Mouse (Mus musculus) heart, adult 2 months (tissue): Measurements from ENCODE around the gene Acot8. TPM values are rescaled to one million over a fixed set of nuclear protein-coding genes. Genes with fewer than 3 reads are reported as not detected.

ENCODE experiments used
- DNase-seq, 2 experiments: peaks; one replicate each; pipeline ENCODE4 v3.0.0; 2021
- H3K27ac ChIP-seq: fragments of 200-600 bp; 2 replicates; pipeline ENCODE4 v1.8.1; 2022
- H3K27me3 ChIP-seq: fragments of 200-500 bp; 2 replicates; pipeline ENCODE4 v1.6.1; 2012; ENCODE audit warnings: mild to moderate bottlenecking, low read length, inconsistent platforms, mixed read lengths; ENCODE audit not compliant: control insufficient read depth, insufficient read depth
- H3K36me3 ChIP-seq: fragments of 200-500 bp; 2 replicates; pipeline ENCODE4 v1.6.1; 2012; ENCODE audit warnings: low read length, inconsistent platforms; ENCODE audit not compliant: control insufficient read depth, insufficient read depth
- H3K4me1 ChIP-seq: fragments of 200-500 bp; 2 replicates; pipeline ENCODE4 v1.6.1; 2011; ENCODE audit warnings: low read length; ENCODE audit not compliant: control insufficient read depth, insufficient read depth
- H3K4me3 ChIP-seq: fragments of 200-600 bp; 2 replicates; pipeline ENCODE4 v1.8.1; 2022
- H3K79me2 ChIP-seq: fragments of 200-500 bp; replicated peaks from 2 replicates; pipeline ENCODE4 v1.6.1; 2012; ENCODE audit warnings: mild to moderate bottlenecking, inconsistent platforms, low read length, moderate library complexity, mixed read lengths; ENCODE audit not compliant: control insufficient read depth, insufficient read depth
- H3K9ac ChIP-seq: fragments of 200-500 bp; 2 replicates; pipeline ENCODE4 v1.6.1; 2012; ENCODE audit warnings: low read depth, mild to moderate bottlenecking, control low read depth, inconsistent platforms, low read length, mixed read lengths
- CTCF ChIP-seq: fragments of 200-600 bp; IDR thresholded peaks from 2 replicates; pipeline ENCODE4 v1.8.1; 2022; ENCODE audit warnings: antibody characterized with exemption, mild to moderate bottlenecking, moderate library complexity
- EP300 ChIP-seq: fragments of 200-500 bp; IDR thresholded peaks from 2 replicates; pipeline ENCODE4 v1.6.1; 2011; ENCODE audit warnings: low read depth, low read length, control low read depth; ENCODE audit not compliant: insufficient read depth
- POLR2A ChIP-seq: fragments of 200-500 bp; IDR thresholded peaks from 2 replicates; pipeline ENCODE4 v1.6.1; 2011; ENCODE audit warnings: mild to moderate bottlenecking, low read depth, low read length, control low read depth; ENCODE audit not compliant: insufficient read depth
- WGBS: fragments of 180-500 bp; shearing (Covaris S2); methylation state at CpG from one replicate; pipeline ENCODE4 v1.1.7; 2018; 5-methylcytosine and 5-hydroxymethylcytosine counted together
- intact Hi-C: fragments of 180-260 bp; cut with DNase I; formaldehyde crosslinking; loops from one replicate; pipeline ENCODE4 v1.15.1; 2025
- polyA plus RNA-seq: library from polyadenylated mRNA; depleted of rRNA; stranded (reverse); fragments of >200 nt; gene quantifications from 2 replicates; pipeline ENCODE4 v1.2.3, GENCODE M21; 2012
- total RNA-seq, 2 experiments: library from RNA; stranded (reverse); gene quantifications; 2 replicates each; pipeline ENCODE4 v1.2.3; 2021

Acot8 gene
- total and polyA plus RNA-seq, 3 experiments, result 13.3 to 19.1 (median 14.0) TPM

- WGBS, result 63% methylated on average over 4 of the region's 4 CpGs
- Histone ChIP-seq H3K79me2 (no peaks in the 10 kb centered on the region), H3K4me3 (no peak overlapping the region), H3K9ac (no peak overlapping the region), H3K36me3 (peaks cover 3% of the 10 kb centered on the region; the same call in 1 of the 2 replicates), H3K4me1 (peaks cover 13% of the 10 kb centered on the region), H3K27me3 (no peaks in the 10 kb centered on the region), H3K27ac (no peak overlapping the region)
- intact Hi-C loops, result loop anchor here (5.0 kb wide), 1 partner anchor 41 kb away; the partner anchor contains the start of genes Dnttip1 and Wfdc3
- TF ChIP-seq EP300 (no peak), CTCF (no peak), POLR2A (no peak)
- DNase-seq, result peak in 1 of 2 experiments; percentile 31
These were observed 16.3 kb downstream of the Acot8 start for GRCm38 (mm10) chr2:164788411-164788810.

- Histone ChIP-seq H3K36me3 (peaks cover 3% of the 10 kb centered on the region; the same call in 1 of the 2 replicates), H3K79me2 (no peaks in the 10 kb centered on the region), H3K27me3 (no peaks in the 10 kb centered on the region), H3K9ac (no peak overlapping the region), H3K4me3 (no peak overlapping the region), H3K27ac (no peak overlapping the region), H3K4me1 (peaks cover 12% of the 10 kb centered on the region)
- TF ChIP-seq EP300 (no peak), CTCF (no peak), POLR2A (no peak)
- intact Hi-C loops, result loop anchor here (5.0 kb wide), 1 partner anchor 40 kb away; the partner anchor contains the start of genes Dnttip1 and Wfdc3
- no peak for DNase-seq
- 68% methylated on average over 10 of the region's 10 CpGs for WGBS
These were observed 16.9 kb downstream of the Acot8 start for GRCm38 (mm10) chr2:164787779-164788178.

- Histone ChIP-seq H3K9ac (no peak overlapping the region), H3K27me3 (no peaks in the 10 kb centered on the region), H3K4me1 (peaks cover 12% of the 10 kb centered on the region), H3K27ac (peak overlapping the region; percentile 94), H3K79me2 (no peaks in the 10 kb centered on the region), H3K4me3 (peak overlapping the region; percentile 88; the same call in 1 of the 2 replicates), H3K36me3 (peaks cover 3% of the 10 kb centered on the region; the same call in 1 of the 2 replicates)
- DNase-seq, result peak in 1 of 2 experiments; percentile 21
- TF ChIP-seq POLR2A (no peak), CTCF (no peak), EP300 (no peak)
- WGBS, result 78% methylated on average over 3 of the region's 3 CpGs
- intact Hi-C loops, result loop anchor here (5.0 kb wide), 1 partner anchor 40 kb away; the partner anchor contains the start of genes Dnttip1 and Wfdc3
These were observed 17.6 kb downstream of the Acot8 start for GRCm38 (mm10) chr2:164787032-164787431.

- intact Hi-C loops, result loop anchor here (5.0 kb wide), 1 partner anchor 39 kb away; the partner anchor contains the start of genes Dnttip1 and Wfdc3
- Histone ChIP-seq H3K4me1 (peaks cover 12% of the 10 kb centered on the region), H3K4me3 (peak overlapping the region; percentile 88), H3K9ac (peak overlapping the region; percentile 97), H3K27me3 (no peaks in the 10 kb centered on the region), H3K36me3 (peaks cover 3% of the 10 kb centered on the region; the same call in 1 of the 2 replicates), H3K27ac (peak overlapping the region; percentile 94), H3K79me2 (no peaks in the 10 kb centered on the region)
- TF ChIP-seq POLR2A (no peak), EP300 (no peak), CTCF (no peak)
- no peak for DNase-seq
- WGBS, result 3% methylated on average over 15 of the region's 15 CpGs
These were observed 18.2 kb downstream of the Acot8 start for GRCm38 (mm10) chr2:164786388-164786885.

GRCm38 (mm10) chr2:164785481-164786387, 18.9 kb downstream of the Acot8 start, which contains the start of gene Snx21:
Gene Snx21 (plus strand): TSS chr2:164785823.
- peak within 1 kb of the TSS; percentile 94 for H3K27ac ChIP-seq
- H3K4me3 ChIP-seq, result peak within 1 kb of the TSS; percentile 88
- intact Hi-C loops, result loop anchor here (5.0 kb wide), 1 partner anchor 38 kb away; the partner anchor contains the start of genes Dnttip1 and Wfdc3
- WGBS, result under 1% methylated on average over 81 of the region's 89 CpGs
- TF ChIP-seq EP300, result peak; percentile 40; the same call in 1 of the 2 replicates
- TF ChIP-seq CTCF, result peak; percentile 74
- TF ChIP-seq POLR2A, result peak; percentile 74
- peaks cover 12% of the 10 kb centered on the region for H3K4me1 ChIP-seq
- H3K36me3 ChIP-seq, result peaks cover 3% of the 10 kb centered on the region; the same call in 1 of the 2 replicates
- DNase-seq, result peak; percentile 94 to 97
- H3K79me2 ChIP-seq, result no peaks in the 10 kb centered on the region
- no peaks in the 10 kb centered on the region for H3K27me3 ChIP-seq
- peak within 1 kb of the TSS; percentile 97 for H3K9ac ChIP-seq
